Mouse (Mus musculus): ENCODE measurements at regions not wholly inside any gene's neighbourhood (a gene's known extent, or its start where the extent isn't known, plus 50 kb on each side); places are given as distances from the start of the nearest gene placed in this dataset.

GRCm38 (mm10) chr2:51464356-51464755 lies 163.0 kb upstream of the Tas2r134 start:
- H3K36me3 ChIP-seq (ENCODE audit: control insufficient read depth, insufficient read depth, low read length), result no peaks in the 10 kb centered on the region
- WGBS (ENCODE audit: insufficient replicate concordance), result 77% methylated on average over 2 of the region's 2 CpGs
- H3K4me2 ChIP-seq, result no peak overlapping the region
- ATAC-seq (replicated peaks; ENCODE audit: insufficient number of reproducible peaks, low FRiP score, low TSS enrichment), result no peak
- no peak overlapping the region for H3K4me3 ChIP-seq (ENCODE audit: low read depth, low read length)
- H3K9me3 ChIP-seq (replicated peaks; ENCODE audit: control insufficient read depth, low read length), result no peaks in the 10 kb centered on the region
- H3K9ac ChIP-seq (ENCODE audit: low read depth, low read length), result no peak overlapping the region
- no peaks in the 10 kb centered on the region for H3K4me1 ChIP-seq (ENCODE audit: control insufficient read depth, insufficient read depth, low read length)
- no peaks in the 10 kb centered on the region for H3K27me3 ChIP-seq (ENCODE audit: control insufficient read depth, insufficient read depth, low read length)
- no peak overlapping the region for H3K27ac ChIP-seq (ENCODE audit: low read depth, low read length)

- Histone ChIP-seq H3K9me3 (replicated peaks; ENCODE audit: control insufficient read depth, low read length) (no peaks in the 10 kb centered on the region), H3K9ac (ENCODE audit: low read depth, low read length) (no peak overlapping the region), H3K27me3 (ENCODE audit: control insufficient read depth, insufficient read depth, low read length) (no peaks in the 10 kb centered on the region), H3K4me1 (ENCODE audit: control insufficient read depth, insufficient read depth, low read length) (no peaks in the 10 kb centered on the region), H3K4me3 (ENCODE audit: low read depth, low read length) (no peak overlapping the region), H3K4me2 (no peak overlapping the region), H3K36me3 (ENCODE audit: control insufficient read depth, insufficient read depth, low read length) (no peaks in the 10 kb centered on the region), H3K27ac (ENCODE audit: low read depth, low read length) (no peak overlapping the region)
- no peak for ATAC-seq (replicated peaks; ENCODE audit: insufficient number of reproducible peaks, low FRiP score, low TSS enrichment)
- WGBS (ENCODE audit: insufficient replicate concordance), result 77% methylated on average over 2 of the region's 2 CpGs
These were observed 166.4 kb upstream of the Tas2r134 start for GRCm38 (mm10) chr2:51460896-51461295.

DNA sequence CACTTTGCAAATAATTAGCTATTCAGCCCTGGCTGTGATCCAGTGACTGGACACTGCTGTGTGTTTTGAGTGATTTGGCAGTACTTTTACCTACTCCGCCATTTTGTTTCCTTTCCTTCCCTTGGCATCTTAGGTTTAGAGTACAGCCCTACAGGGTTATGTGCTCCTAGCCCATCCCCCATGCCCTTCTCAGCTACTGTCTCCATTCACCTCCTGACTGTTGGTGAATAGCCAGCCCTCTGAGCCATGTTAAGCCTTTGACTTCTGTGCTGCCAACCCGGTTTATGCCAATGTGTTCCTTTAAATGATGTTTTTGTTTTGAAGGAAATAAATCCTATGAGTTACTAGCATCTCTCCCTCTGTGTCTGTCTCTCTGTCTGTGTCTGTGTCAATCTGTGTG lies 167.8 kb upstream of the Tas2r134 start:
- no peak overlapping the region for H3K4me3 ChIP-seq (ENCODE audit: low read depth, low read length)
- no peak overlapping the region for H3K4me2 ChIP-seq
- H3K4me1 ChIP-seq (ENCODE audit: control insufficient read depth, insufficient read depth, low read length), result no peaks in the 10 kb centered on the region
- no peaks in the 10 kb centered on the region for H3K27me3 ChIP-seq (ENCODE audit: control insufficient read depth, insufficient read depth, low read length)
- no peak overlapping the region for H3K9ac ChIP-seq (ENCODE audit: low read depth, low read length)
- no peak overlapping the region for H3K27ac ChIP-seq (ENCODE audit: low read depth, low read length)
- H3K36me3 ChIP-seq (ENCODE audit: control insufficient read depth, insufficient read depth, low read length), result no peaks in the 10 kb centered on the region
- H3K9me3 ChIP-seq (replicated peaks; ENCODE audit: control insufficient read depth, low read length), result no peaks in the 10 kb centered on the region
- ATAC-seq (replicated peaks; ENCODE audit: insufficient number of reproducible peaks, low FRiP score, low TSS enrichment), result no peak
- WGBS (ENCODE audit: insufficient replicate concordance), result 82% methylated on average over 2 of the region's 2 CpGs

- no peak overlapping the region for H3K4me3 ChIP-seq (ENCODE audit: low read depth, low read length)
- no peak overlapping the region for H3K27ac ChIP-seq (ENCODE audit: low read depth, low read length)
- WGBS (ENCODE audit: insufficient replicate concordance), result 67% methylated on average over 2 of the region's 2 CpGs
- no peaks in the 10 kb centered on the region for H3K36me3 ChIP-seq (ENCODE audit: control insufficient read depth, insufficient read depth, low read length)
- H3K9ac ChIP-seq (ENCODE audit: low read depth, low read length), result no peak overlapping the region
- no peaks in the 10 kb centered on the region for H3K9me3 ChIP-seq (replicated peaks; ENCODE audit: control insufficient read depth, low read length)
- H3K4me1 ChIP-seq (ENCODE audit: control insufficient read depth, insufficient read depth, low read length), result no peaks in the 10 kb centered on the region
- no peak for ATAC-seq (replicated peaks; ENCODE audit: insufficient number of reproducible peaks, low FRiP score, low TSS enrichment)
- H3K27me3 ChIP-seq (ENCODE audit: control insufficient read depth, insufficient read depth, low read length), result no peaks in the 10 kb centered on the region
- H3K4me2 ChIP-seq, result no peak overlapping the region
These were observed 169.6 kb upstream of the Tas2r134 start for GRCm38 (mm10) chr2:51457717-51458116.

DNA sequence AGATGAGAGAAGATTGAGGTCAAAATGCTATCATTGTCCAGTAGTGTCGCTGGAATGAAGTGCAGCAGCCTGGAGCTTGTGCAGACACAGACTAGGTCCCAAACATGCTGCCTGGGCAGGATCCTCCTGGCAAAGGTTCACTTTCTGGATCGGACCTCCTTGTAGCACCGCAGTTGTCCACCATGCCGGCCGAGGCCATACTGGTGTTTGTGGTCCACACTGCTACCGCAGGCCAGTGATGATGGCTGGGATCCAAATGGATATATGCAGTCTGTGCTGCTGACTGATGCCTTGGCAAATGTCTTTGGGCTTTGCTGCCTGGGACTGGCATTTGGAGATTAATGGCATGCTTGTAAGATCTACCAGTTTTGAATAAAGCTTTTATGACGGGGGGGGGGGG lies 174.5 kb upstream of the Tas2r134 start:
- ATAC-seq (replicated peaks; ENCODE audit: insufficient number of reproducible peaks, low FRiP score, low TSS enrichment), result no peak
- Histone ChIP-seq H3K27me3 (ENCODE audit: control insufficient read depth, insufficient read depth, low read length) (no peaks in the 10 kb centered on the region), H3K9ac (ENCODE audit: low read depth, low read length) (no peak overlapping the region), H3K4me3 (ENCODE audit: low read depth, low read length) (no peak overlapping the region), H3K4me2 (no peak overlapping the region), H3K4me1 (ENCODE audit: control insufficient read depth, insufficient read depth, low read length) (no peaks in the 10 kb centered on the region), H3K27ac (ENCODE audit: low read depth, low read length) (no peak overlapping the region), H3K9me3 (replicated peaks; ENCODE audit: control insufficient read depth, low read length) (no peaks in the 10 kb centered on the region), H3K36me3 (ENCODE audit: control insufficient read depth, insufficient read depth, low read length) (no peaks in the 10 kb centered on the region)
- WGBS (ENCODE audit: insufficient replicate concordance), result 82% methylated on average over 7 of the region's 7 CpGs

- Histone ChIP-seq H3K9me3 (replicated peaks; ENCODE audit: control insufficient read depth, low read length) (no peaks in the 10 kb centered on the region), H3K4me3 (ENCODE audit: low read depth, low read length) (no peak overlapping the region), H3K4me2 (no peak overlapping the region), H3K9ac (ENCODE audit: low read depth, low read length) (no peak overlapping the region), H3K27me3 (ENCODE audit: control insufficient read depth, insufficient read depth, low read length) (no peaks in the 10 kb centered on the region), H3K36me3 (ENCODE audit: control insufficient read depth, insufficient read depth, low read length) (no peaks in the 10 kb centered on the region), H3K27ac (ENCODE audit: low read depth, low read length) (no peak overlapping the region), H3K4me1 (ENCODE audit: control insufficient read depth, insufficient read depth, low read length) (no peaks in the 10 kb centered on the region)
- WGBS (ENCODE audit: insufficient replicate concordance), result 88% methylated on average over 3 of the region's 3 CpGs
- ATAC-seq (replicated peaks; ENCODE audit: insufficient number of reproducible peaks, low FRiP score, low TSS enrichment), result no peak
These were observed 179.2 kb upstream of the Tas2r134 start for GRCm38 (mm10) chr2:51448121-51448520.

DNA sequence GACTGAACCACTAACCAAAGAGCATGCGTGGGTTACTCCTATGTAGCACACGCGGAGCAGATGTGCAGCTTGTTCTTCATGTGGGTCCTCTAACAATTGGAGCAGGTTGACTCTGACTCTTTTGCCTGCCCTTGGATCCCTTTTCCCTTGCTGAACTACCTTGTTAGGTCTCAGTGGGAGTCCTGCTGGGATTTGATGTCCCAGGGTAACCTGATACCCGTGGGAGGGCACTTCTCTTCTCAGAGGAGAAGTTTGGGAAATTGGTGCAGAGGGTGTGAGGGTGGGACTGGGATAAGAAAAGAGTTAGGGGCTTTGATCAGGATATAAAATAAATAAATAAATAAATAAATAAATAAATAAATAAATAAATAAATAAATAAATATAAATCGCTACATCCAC lies 179.7 kb upstream of the Tas2r134 start:
- H3K4me1 ChIP-seq (ENCODE audit: control insufficient read depth, insufficient read depth, low read length), result no peaks in the 10 kb centered on the region
- H3K4me3 ChIP-seq (ENCODE audit: low read depth, low read length), result no peak overlapping the region
- H3K9ac ChIP-seq (ENCODE audit: low read depth, low read length), result no peak overlapping the region
- no peaks in the 10 kb centered on the region for H3K9me3 ChIP-seq (replicated peaks; ENCODE audit: control insufficient read depth, low read length)
- H3K36me3 ChIP-seq (ENCODE audit: control insufficient read depth, insufficient read depth, low read length), result no peaks in the 10 kb centered on the region
- ATAC-seq (replicated peaks; ENCODE audit: insufficient number of reproducible peaks, low FRiP score, low TSS enrichment), result no peak
- 87% methylated on average over 5 of the region's 5 CpGs for WGBS (ENCODE audit: insufficient replicate concordance)
- H3K4me2 ChIP-seq, result no peak overlapping the region
- H3K27me3 ChIP-seq (ENCODE audit: control insufficient read depth, insufficient read depth, low read length), result no peaks in the 10 kb centered on the region
- no peak overlapping the region for H3K27ac ChIP-seq (ENCODE audit: low read depth, low read length)

- no peak overlapping the region for H3K4me3 ChIP-seq (ENCODE audit: low read depth, low read length)
- no peak overlapping the region for H3K9ac ChIP-seq (ENCODE audit: low read depth, low read length)
- no peak overlapping the region for H3K27ac ChIP-seq (ENCODE audit: low read depth, low read length)
- H3K4me1 ChIP-seq (ENCODE audit: control insufficient read depth, insufficient read depth, low read length), result no peaks in the 10 kb centered on the region
- WGBS (ENCODE audit: insufficient replicate concordance), result 62% methylated on average over 9 of the region's 9 CpGs
- no peak for ATAC-seq (replicated peaks; ENCODE audit: insufficient number of reproducible peaks, low FRiP score, low TSS enrichment)
- H3K36me3 ChIP-seq (ENCODE audit: control insufficient read depth, insufficient read depth, low read length), result no peaks in the 10 kb centered on the region
- H3K27me3 ChIP-seq (ENCODE audit: control insufficient read depth, insufficient read depth, low read length), result no peaks in the 10 kb centered on the region
- no peak overlapping the region for H3K4me2 ChIP-seq
- no peaks in the 10 kb centered on the region for H3K9me3 ChIP-seq (replicated peaks; ENCODE audit: control insufficient read depth, low read length)
These were observed 182.8 kb upstream of the Tas2r134 start for GRCm38 (mm10) chr2:51444386-51445080.

DNA sequence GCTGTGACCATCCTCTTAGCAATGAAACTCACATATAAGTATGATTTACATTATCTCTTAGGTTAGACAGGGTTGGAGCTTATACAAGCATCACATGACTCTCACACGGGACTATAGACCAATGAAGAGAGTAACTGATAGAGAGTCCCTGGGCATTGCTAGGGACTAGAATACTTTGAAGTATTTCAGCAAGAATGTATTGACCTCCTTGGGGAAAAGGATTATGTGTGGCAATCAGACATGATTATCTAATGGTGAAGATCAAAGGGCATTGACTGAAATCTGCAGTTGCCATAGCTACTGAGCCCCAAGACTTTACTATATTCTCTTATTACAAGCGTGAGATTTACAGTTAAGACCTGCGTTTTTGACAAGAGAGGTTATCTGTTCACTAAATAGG lies 183.4 kb upstream of the Tas2r134 start:
- Histone ChIP-seq H3K27ac (ENCODE audit: low read depth, low read length) (no peak overlapping the region), H3K9me3 (replicated peaks; ENCODE audit: control insufficient read depth, low read length) (no peaks in the 10 kb centered on the region), H3K9ac (ENCODE audit: low read depth, low read length) (no peak overlapping the region), H3K4me2 (no peak overlapping the region), H3K36me3 (ENCODE audit: control insufficient read depth, insufficient read depth, low read length) (no peaks in the 10 kb centered on the region), H3K4me1 (ENCODE audit: control insufficient read depth, insufficient read depth, low read length) (no peaks in the 10 kb centered on the region), H3K4me3 (ENCODE audit: low read depth, low read length) (no peak overlapping the region), H3K27me3 (ENCODE audit: control insufficient read depth, insufficient read depth, low read length) (no peaks in the 10 kb centered on the region)
- ATAC-seq (replicated peaks; ENCODE audit: insufficient number of reproducible peaks, low FRiP score, low TSS enrichment), result no peak
- WGBS (ENCODE audit: insufficient replicate concordance), result 66% methylated on average over 3 of the region's 3 CpGs

Measured in heart, embryonic 11.5 days (tissue).